Mouse (Mus musculus) liver, adult 2 months (tissue): ENCODE data around the gene Eps8.

Experiments
- CTCF ChIP-seq: fragments of 200-500 bp; IDR thresholded peaks from 2 replicates; pipeline ENCODE4 v1.5.1; 2011; ENCODE audit warnings: low read depth, low read length, control low read depth
- POLR2A ChIP-seq: fragments of 200-500 bp; IDR thresholded peaks from 2 replicates; pipeline ENCODE4 v1.6.1; 2011; ENCODE audit warnings: low read length, control low read depth; ENCODE audit not compliant: insufficient read depth; ENCODE audit errors: extremely low read depth

DNA sequence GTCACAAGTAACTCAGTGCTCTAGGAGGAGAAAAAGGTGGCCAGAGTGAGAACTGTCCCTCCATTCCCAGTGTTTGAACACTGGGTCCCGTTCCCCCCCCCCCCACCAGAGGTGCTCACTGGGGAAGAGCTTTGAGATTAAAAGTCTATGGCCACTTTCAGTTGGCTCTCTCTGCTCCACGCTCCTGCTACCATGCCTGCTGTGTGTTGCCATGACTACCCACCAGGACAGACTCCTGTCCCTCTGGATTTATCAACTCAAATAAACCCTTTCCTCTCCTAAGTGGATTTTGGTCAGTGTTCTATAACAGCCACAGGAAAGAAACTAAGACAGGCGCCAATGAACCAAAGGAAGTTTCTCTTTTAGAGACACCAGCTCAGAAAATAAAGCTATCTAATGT is 128.9 kb downstream of the Eps8 start:
- TF ChIP-seq CTCF (no peak), POLR2A (no peak)
